Mouse (Mus musculus): ENCODE results near the gene Zfp935.
"Not testable (repeated sequence)": the region's sequence is repeated elsewhere in the genome, so short reads cannot be mapped to it uniquely, and the experiment has no call there.

DNA sequence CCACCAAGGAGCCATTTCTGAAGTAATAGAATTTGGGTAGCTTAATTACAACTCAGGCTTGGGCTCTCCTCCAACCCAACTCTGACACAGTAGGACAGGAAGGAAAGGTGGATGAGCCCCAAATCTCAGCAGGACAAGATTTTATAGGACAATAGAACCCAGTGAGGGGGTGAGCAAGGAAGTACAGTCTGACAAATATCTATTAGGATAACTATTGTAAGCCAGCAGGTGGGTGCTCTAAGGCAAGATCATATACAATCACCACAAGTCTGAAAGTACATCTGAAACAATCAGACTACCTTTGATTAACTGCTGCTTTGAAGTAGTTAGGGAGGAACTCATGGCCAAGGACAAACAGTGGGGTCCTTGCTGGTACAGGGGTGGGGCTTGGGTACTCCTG is 28.2 kb downstream of the Zfp935 start:
- TF ChIP-seq POLR2A (IDR thresholded peaks at IDR 0.05; ENCODE audit: control insufficient read depth, extremely low read depth, insufficient read depth, low read length, poor library complexity); CTCF (IDR thresholded peaks at IDR 0.05; ENCODE audit: borderline replicate concordance, control insufficient read depth, extremely low read depth, insufficient read depth, low read length, poor library complexity): not testable (repeated sequence)
